Mouse (Mus musculus) 416B (cell line): ENCODE results near the gene Ctsh.

Experiments used
- DNase-seq: peaks from one replicate; pipeline ENCODE4 v3.0.0; 2011; ENCODE audit warnings: low read depth

The Ctsh gene

GRCm38 (mm10) chr9:90113151-90113550 lies 59.2 kb downstream of the Ctsh start:
- peak; percentile 54 for DNase-seq

- DNase-seq = peak; percentile 92
These were observed 60.0 kb downstream of the Ctsh start for GRCm38 (mm10) chr9:90113651-90114566.

GRCm38 (mm10) chr9:90114567-90115307 lies 60.8 kb downstream of the Ctsh start, which contains the start of gene Morf4l1:
Gene Morf4l1, minus strand, starts transcription at chr9:90114774.
- DNase-seq = peak; percentile 96

GRCm38 (mm10) chr9:90115308-90115700 lies 61.4 kb downstream of the Ctsh start:
- no peak for DNase-seq

GRCm38 (mm10) chr9:90117234-90117633 lies 63.3 kb downstream of the Ctsh start:
- no peak for DNase-seq

- DNase-seq = no peak
These were observed 68.3 kb downstream of the Ctsh start for GRCm38 (mm10) chr9:90122246-90122740.

- no peak for DNase-seq
These were observed 70.4 kb downstream of the Ctsh start for GRCm38 (mm10) chr9:90124156-90124872.

- no peak for DNase-seq
These were observed 70.9 kb downstream of the Ctsh start for GRCm38 (mm10) chr9:90124873-90125245.
